Mouse (Mus musculus) megakaryocyte progenitor cell, adult 5-6 weeks (primary cell): Measurements from ENCODE around the gene Ptcd2. TPM values are rescaled to one million over a fixed set of nuclear protein-coding genes. Genes with fewer than 3 reads are reported as not detected.

ENCODE experiments used
- ATAC-seq: replicated peaks from 2 replicates; pipeline ENCODE4 v1.8.0; 2016; ENCODE audit warnings: mild to moderate bottlenecking, moderate TSS enrichment, inconsistent platforms; ENCODE audit not compliant: poor library complexity
- total RNA-seq, 2 experiments: library from RNA; stranded (forward) in 1 of 2; stranded (reverse) in 1 of 2; fragments of 157-497, 149-512 nt in 1 of 2; fragments of 200-1000 nt in 1 of 2; gene quantifications; 2 replicates each; pipeline versions ENCODE4 v1.2.3 to v1.2.4; 2015 to 2017

Gene Ptcd2
- total RNA-seq, 2 experiments from 2014 or later: 48.4 to 73.5 TPM

DNA sequence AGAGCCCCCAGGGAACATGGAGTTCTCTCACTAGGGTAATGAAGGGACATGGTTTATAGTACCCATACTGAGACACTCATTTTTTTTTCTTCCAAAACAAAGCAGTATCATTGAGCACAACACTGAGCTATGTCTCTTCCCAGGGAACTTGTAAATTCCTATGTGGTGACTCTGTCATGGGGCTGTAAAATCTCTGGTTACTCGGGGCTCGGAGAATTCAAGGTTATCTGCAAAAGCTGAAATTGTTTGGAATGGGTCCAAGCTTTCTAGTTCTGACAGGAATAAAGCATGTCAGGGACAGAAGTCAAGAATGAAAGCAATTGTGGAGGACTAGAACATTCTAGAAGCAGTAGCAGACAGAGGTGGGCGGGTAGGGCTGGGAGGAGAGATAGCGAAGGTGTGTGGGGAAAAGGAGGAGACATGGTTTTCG is 36.6 kb downstream of the Ptcd2 start:
- no peak for ATAC-seq

DNA sequence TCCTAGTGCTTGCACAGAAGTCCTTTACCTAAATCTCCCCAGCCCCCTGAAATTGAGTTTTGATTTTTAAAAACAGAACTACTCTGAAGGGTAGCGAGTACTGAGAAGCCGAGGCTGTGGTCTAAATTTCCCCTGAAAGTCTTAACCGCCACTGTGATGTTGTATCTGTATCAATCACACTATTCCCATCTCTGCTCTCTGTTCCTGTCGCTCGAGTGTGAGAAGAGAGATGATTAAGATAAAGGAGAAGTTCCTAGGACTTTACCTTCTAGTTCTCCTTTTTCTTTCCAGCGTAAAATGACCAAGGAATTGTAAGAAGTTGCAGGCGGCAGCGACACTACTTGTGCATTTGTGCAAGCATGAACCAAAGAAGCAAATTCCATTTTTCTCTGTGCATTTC is 38.3 kb downstream of the Ptcd2 start:
- ATAC-seq: 0 out of 2 replicates have a peak, but pooled peaks have one; percentile 26

DNA sequence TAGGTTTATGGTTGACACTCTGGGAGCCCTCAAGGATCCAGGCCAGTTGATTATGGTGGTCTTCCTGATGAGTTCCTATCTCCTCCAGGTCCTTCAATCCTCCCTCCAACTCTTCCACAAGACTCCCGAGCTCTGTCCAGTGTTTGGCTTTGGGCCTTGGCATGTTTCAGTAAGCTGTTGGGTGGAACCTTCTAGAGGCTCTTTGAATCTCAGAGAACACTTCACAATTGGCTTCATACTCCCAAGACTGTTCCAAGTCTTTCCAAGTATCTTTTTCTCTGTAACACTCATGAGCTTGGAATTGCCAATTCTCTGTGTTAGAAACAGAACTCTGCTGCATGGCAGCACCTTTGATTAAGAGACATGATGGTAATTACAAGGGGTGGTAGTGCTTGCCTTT is 39.3 kb downstream of the Ptcd2 start:
- ATAC-seq: no peak

DNA sequence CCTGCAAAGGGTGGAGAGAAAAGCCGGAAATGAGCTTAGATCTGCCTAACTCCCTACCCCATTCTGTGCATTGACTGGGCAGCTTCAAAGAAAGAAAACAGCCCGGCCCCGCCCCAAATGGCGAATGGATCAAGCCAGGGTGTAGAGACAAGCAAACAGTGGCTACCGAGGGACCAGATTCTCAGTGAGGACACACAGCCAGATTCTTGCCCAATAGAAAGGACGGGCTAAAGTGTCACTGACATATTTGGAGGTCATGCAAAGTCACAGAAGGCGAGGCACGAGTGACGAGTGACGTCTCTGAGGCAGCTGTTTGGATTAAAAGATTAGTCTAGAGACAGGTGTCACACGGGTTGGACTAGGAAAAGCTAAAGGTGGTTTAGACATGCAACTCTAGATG is 40.1 kb downstream of the Ptcd2 start:
- no peak for ATAC-seq

DNA sequence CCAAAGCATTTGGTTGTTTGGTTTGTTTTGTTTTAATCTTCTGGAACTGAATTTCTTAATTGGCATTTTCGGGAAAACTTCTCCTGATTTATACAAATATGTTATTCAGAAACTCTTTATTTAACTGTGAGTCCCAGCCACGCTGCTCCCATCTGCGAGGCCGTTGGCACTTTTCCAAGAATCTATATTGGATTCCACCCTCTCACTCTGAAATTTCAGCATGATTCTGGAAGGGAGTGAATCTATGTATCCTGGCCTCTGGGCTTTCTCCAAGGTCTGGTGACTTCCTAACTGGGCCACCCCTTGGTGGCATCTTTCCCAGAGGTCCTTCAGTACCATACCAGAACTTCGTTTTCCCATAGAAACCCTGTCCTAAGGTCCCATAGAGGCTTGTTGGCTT is 40.7 kb downstream of the Ptcd2 start:
- no peak for ATAC-seq

DNA sequence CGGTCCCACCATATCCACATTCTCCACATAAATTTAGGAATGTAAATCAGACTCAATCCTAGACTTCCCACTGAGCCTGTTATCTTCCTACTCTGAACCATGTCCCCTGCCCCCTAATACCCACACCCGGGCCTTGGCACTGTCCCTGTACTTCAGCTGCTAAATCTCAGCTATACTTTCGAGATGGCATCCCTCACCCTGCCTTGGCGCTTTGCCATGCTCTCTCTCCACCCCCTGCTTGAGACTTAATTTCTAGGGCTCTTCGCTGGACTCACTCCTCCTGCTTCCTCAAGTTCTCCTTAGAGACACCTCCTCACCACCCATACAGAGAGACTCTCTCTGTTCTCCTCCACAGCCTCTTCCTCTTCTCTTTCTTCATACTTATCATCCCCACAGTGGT is 44.6 kb downstream of the Ptcd2 start:
- no peak for ATAC-seq

DNA sequence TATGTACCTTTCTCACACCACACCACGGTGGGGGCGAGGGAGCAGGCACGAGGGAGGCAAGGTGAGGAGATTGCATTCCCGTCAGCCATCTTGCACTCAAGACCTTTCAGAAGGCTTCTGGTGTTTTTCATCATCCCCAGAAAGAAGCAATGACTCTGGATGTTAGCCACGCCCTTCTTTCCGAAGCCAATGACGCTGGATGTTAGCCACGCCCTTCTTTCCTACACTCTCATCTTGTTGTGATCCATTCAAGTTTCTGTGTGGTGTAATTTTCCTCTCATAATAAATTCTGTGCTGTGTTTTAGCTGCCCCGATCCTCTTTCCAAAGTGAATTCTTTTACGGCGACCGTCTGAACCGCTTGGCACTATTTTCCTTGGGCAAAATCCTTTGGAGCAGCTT is 50.3 kb downstream of the Ptcd2 start:
- no peak for ATAC-seq

DNA sequence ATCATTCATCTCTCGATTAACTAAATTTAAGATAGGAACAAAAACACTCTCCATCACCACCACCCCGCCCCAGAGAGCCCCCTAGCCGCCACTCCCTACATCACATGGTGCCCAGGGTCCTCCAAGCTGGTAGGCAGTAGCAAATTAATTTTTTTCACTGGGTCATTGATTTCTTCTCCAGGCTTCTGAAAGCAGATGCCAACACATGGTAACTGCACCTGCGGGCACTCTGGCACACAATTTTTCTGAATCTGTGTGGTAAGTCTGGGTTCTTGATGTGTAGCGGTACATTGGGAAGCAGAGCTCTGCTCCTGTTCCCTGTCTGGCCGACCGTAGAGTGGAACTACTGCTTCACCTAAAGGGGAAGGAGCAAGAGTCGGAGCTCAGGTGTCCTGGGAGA is 53.7 kb downstream of the Ptcd2 start:
- no peak for ATAC-seq

DNA sequence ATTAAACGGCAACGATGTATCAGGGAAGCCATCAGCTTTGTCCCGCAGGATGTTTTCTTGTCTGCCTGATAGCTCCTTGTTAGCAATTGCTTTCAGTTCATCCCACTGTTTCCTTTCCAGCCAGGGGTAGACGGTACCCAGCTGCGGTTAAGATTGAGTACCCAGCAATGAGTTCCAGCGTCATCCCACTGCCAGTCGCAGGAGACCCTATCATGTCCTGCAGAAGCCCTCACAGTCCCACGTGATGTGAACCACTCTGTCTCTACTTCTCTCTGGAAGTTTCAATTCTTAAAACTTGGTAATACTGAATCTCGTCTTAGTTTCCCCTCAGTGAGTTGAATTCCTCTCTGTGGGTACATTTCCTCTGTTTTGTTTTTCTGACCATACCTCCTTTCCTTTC is 56.7 kb downstream of the Ptcd2 start:
- ATAC-seq: peak; percentile 85

DNA sequence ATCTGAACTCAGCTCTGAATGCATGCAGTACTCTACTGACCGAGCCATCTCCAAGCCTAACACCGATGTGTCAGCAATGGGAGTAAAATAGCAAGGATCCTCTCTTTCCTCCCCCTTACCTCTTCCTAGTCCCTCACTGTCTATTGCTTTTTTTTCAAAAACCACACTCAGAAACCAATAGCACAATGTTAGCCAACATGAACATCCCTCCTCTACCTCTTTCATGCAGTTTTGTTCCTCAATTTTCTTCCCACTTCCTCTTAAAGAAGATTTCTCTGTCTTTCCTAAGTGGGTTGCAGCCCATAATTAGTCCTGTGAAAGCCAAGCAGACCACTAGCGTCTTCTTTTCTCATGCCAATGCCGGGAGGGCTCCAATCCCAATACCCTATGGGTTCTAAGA is 57.3 kb downstream of the Ptcd2 start:
- peak; percentile 91 for ATAC-seq

DNA sequence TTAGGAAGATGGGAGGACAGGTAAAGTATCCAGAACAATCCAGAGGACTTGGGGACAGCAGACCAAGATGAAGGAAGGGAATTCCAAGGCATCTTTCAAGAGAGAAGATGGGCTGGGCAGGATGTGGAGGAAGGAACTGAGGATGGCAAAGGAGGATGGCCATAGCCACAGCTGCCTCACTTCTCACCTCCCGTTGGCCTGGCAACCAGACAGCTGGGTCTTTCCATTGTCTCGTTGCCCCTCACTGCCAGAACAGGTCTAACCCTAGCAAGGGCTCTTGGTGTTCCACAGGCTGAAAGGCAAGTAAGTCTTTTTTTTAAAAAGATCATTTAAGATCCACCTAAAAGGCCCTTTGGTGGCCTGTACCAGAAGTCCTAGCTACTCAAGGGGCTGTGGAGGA is 59.3 kb downstream of the Ptcd2 start:
- no peak for ATAC-seq

DNA sequence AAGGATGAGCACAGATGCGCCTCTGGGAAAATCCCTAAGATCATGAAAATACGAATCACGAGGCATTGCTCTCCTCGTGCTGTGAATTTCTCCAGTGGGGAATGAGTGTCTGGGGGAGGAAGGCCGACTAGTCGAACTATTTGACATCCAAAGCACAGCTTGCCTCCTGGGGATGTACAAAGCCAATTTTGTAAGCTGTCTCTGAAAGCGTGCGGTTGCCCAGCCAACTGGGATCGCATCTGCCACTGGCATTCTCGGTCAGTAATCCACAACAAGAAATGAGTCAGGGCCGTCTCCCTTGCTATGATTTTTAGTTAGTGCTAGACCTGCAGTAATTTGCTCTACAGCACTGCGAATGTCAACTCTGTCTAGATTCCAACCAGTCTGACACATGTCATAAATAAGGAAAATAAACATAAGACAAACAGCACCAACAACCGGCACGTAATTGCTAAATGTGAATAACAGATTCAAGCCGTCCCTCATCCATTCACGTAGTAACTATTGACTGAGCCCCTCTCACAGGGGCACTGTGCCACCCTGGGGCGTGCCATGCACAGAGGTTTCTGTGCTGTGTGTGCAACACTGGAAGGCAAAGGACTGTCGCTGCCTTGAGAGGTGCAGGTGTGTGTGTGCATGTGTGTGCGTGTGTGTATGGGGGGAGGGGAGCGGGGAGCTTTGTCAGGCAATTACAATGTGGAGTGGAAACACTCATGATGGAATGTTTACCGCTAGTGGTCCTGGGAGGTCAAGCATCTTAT is 59.9 kb downstream of the Ptcd2 start:
- ATAC-seq: no peak

DNA sequence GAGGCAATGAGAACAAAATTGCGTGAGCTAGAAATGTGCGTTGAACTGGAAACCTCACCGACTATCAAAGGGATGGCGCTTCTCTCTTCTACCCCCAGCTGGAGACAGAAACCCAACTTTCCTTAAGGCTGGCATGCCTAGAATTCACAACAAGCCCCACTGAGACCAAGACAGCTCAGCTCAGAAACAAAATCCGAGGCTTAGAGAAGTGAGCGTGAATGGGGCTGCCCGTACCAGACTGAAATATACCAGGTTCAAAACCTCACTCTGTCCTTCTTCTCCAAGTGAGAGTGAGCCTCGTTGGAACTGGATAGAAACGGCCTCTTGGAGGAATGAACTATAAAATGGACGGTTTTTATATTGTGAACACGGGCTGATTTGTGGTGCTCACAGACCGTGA is 60.6 kb downstream of the Ptcd2 start:
- ATAC-seq: no peak

DNA sequence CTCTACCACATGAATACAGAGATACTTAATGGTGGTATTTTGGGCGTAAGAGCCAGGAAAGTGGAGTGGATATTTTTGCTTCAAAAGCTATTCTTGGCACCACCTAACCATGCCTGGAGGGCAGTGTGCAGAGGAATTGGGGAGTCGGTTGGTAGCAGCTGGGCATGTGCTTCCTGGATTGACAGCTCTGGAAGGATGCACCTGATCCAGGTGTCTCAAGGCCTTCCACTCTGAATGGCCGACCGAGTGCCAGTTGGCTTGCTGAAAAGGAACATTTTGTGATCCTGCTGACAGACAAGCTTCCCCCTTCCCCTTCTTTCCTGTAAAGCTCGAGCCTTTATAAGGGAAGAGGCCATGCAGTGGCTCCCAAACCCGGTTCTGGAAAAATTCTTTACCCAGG is 61.5 kb downstream of the Ptcd2 start:
- ATAC-seq: no peak

DNA sequence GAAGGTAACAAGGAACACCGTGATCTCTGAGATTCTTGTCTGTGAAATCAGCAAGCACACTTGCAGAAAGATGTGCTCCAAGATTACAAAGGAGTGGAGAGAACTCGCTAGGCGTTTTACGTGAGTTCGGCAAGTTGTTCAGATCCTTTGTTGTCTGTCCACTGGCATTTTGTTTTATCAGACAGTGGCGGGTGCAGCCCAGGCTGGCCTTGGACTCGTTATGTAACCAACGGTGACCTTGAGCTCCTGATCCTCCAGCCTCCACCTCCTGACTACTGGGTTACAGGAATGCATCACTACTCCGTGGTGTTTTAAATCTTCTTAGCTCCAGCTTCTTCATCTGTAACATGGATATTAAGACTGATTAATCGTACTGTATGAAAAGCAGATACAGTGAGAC is 65.2 kb downstream of the Ptcd2 start:
- no peak for ATAC-seq

DNA sequence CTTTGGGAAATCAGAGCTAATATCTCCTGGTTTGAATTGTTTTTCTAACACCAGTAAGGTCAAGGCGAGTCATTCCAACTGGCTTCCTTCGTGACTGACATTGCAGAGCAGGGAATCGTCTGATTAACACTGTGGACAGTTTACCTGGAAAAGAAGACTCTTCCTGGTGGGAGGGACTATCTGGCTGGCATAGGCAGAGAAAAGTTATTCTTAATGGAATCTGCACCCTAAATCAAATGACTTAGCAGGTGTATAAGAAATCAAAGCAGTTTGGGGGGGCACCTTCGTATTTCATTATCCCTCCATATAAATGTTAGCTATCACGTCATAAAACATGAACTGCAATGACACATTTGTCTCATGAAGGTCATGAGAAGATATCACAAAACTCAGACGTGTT is 66.0 kb downstream of the Ptcd2 start:
- ATAC-seq: no peak

DNA sequence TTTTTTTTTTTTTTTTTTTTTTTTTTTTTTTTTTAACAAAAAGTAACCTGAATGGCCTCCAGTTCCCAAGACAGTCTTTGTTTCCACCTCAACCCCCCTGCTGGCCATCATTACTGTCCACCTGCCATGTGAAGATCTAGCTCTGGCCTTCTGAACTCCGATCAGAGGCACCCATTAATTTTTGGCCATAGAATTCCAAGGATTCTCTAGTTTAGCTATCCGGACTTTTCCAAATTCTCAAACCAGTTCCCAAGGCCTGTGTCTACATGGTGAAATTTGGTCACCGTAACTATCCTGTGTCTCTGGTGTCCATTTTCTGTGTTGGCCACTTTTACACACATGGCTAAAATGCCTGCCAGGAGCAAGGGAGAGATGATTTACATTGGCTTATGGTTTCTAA is 67.0 kb downstream of the Ptcd2 start:
- no peak for ATAC-seq

DNA sequence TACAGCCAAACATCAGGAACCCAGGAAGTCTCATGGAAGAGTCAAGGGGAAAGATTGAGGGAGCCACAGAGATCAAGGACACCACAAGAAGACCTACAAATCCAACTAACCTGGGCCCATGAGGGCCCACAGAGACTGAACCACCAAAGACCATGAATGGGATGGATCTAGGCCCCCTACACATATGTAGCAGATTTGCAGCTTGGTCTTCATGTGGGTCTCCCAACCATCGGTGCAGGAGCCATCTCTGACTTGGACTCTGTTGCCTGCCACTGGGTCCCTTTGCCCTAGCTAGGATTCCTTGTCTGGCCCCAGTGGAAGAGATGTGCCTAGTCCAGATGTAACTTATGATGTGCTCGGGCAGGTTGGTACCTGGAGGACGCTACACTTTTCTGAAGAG is 72.5 kb downstream of the Ptcd2 start:
- ATAC-seq: no peak

Other genes with a start within 250 kb of the Ptcd2 start
- 0.17 and 0.57 TPM in 2 replicates for gene Zfp366, start 159.9 kb downstream of the Ptcd2 start, total RNA-seq (2015)
- gene Zfp366, start 159.9 kb downstream of the Ptcd2 start, total RNA-seq (2017): 0.10 and 0.29 TPM in 2 replicates
- gene Mrps27, start 81 bp upstream of the Ptcd2 start, total RNA-seq (2015): 20.1 and 22.1 TPM in 2 replicates
- 28.6 and 30.7 TPM in 2 replicates for gene Mrps27, start 81 bp upstream of the Ptcd2 start, total RNA-seq (2017)
- 0.02 and 0.94 TPM in 2 replicates for gene Map1b, start 171.8 kb upstream of the Ptcd2 start, total RNA-seq (2015)
- 0.04 and 0.10 TPM in 2 replicates for gene Map1b, start 171.8 kb upstream of the Ptcd2 start, total RNA-seq (2017)